Mouse (Mus musculus): ENCODE data around the gene Zscan18. TPM values are rescaled to one million over a fixed set of nuclear protein-coding genes. Genes with fewer than 3 reads are reported as not detected.

The Zscan18 gene
- polyA plus RNA-seq, 1 experiment from 2014 or later = 17.8 TPM

Other genes with a start within 250 kb of the Zscan18 start
- gene Vmn2r53, start 194.8 kb downstream of the Zscan18 start, polyA plus RNA-seq (2016; fragmentation: Nextera tagmentation; extraction: Ambion mirVana) = not detected in 2 replicates
- gene Vmn2r54, start 163.3 kb downstream of the Zscan18 start, polyA plus RNA-seq (2016; fragmentation: Nextera tagmentation; extraction: Ambion mirVana) = not detected in 2 replicates
- not detected in 2 replicates for gene Vmn2r55, start 118.6 kb downstream of the Zscan18 start, polyA plus RNA-seq (2016; fragmentation: Nextera tagmentation; extraction: Ambion mirVana)
- gene Vmn2r56, start 68.6 kb downstream of the Zscan18 start, polyA plus RNA-seq (2016; fragmentation: Nextera tagmentation; extraction: Ambion mirVana) = not detected in 2 replicates
- 19.7 TPM in 2 replicates for gene Zfp329, start 15.2 kb upstream of the Zscan18 start, polyA plus RNA-seq (2016; fragmentation: Nextera tagmentation; extraction: Ambion mirVana)
- 34.9 and 37.4 TPM in 2 replicates for gene Zfp110, start 31.1 kb upstream of the Zscan18 start, polyA plus RNA-seq (2016; fragmentation: Nextera tagmentation; extraction: Ambion mirVana)
- gene Zfp128, start 77.5 kb upstream of the Zscan18 start, polyA plus RNA-seq (2016; fragmentation: Nextera tagmentation; extraction: Ambion mirVana) = 7.1 and 8.0 TPM in 2 replicates
- 15.6 and 16.4 TPM in 2 replicates for gene Zscan22, start 94.2 kb upstream of the Zscan18 start, polyA plus RNA-seq (2016; fragmentation: Nextera tagmentation; extraction: Ambion mirVana)
- gene Rps5, start 118.7 kb upstream of the Zscan18 start, polyA plus RNA-seq (2016; fragmentation: Nextera tagmentation; extraction: Ambion mirVana) = 884 and 916 TPM in 2 replicates
- 0.70 and 0.83 TPM in 2 replicates for gene Rnf225, start 123.8 kb upstream of the Zscan18 start, polyA plus RNA-seq (2016; fragmentation: Nextera tagmentation; extraction: Ambion mirVana)
- gene Zfp324, start 162.2 kb upstream of the Zscan18 start, polyA plus RNA-seq (2016; fragmentation: Nextera tagmentation; extraction: Ambion mirVana) = 10.9 and 13.3 TPM in 2 replicates
- gene Zfp446, start 174.2 kb upstream of the Zscan18 start, polyA plus RNA-seq (2016; fragmentation: Nextera tagmentation; extraction: Ambion mirVana) = 11.4 and 13.5 TPM in 2 replicates
- gene Slc27a5, start 194.6 kb upstream of the Zscan18 start, polyA plus RNA-seq (2016; fragmentation: Nextera tagmentation; extraction: Ambion mirVana) = 0.12 TPM in 1 of 2 replicates, not detected in the other
- 496 and 531 TPM in 2 replicates for gene Trim28, start 195.5 kb upstream of the Zscan18 start, polyA plus RNA-seq (2016; fragmentation: Nextera tagmentation; extraction: Ambion mirVana)
- 28.7 and 29.9 TPM in 2 replicates for gene Zbtb45, start 206.4 kb upstream of the Zscan18 start, polyA plus RNA-seq (2016; fragmentation: Nextera tagmentation; extraction: Ambion mirVana)
- gene Chmp2a, start 231.2 kb upstream of the Zscan18 start, polyA plus RNA-seq (2016; fragmentation: Nextera tagmentation; extraction: Ambion mirVana) = 102 and 104 TPM in 2 replicates
- 160 and 165 TPM in 2 replicates for gene Ube2m, start 234.6 kb upstream of the Zscan18 start, polyA plus RNA-seq (2016; fragmentation: Nextera tagmentation; extraction: Ambion mirVana)

Measured in limb, embryonic 12.5 days (tissue).